In genomic region chr11:6833731-6834130, GRCm38 (mm10) we compare ENCODE assay signal across 26 mouse cellular contexts. TPM values are rescaled to one million over a fixed set of nuclear protein-coding genes. Genes with fewer than 3 reads are reported as not detected.
DNase-seq lines count a peak whose midpoint lies in the region; ATAC-seq and TF ChIP-seq lines count a peak whose summit lies in the region.
"Had no signal": no experiment of that assay in that cellular context is flagged by ENCODE, and none has a peak within 500 bp of the region (broad histone marks: within the 10 kb centered on the region; RNA-seq: fewer than 3 reads in every experiment).

No protein-coding gene starts in this region.

- peak overlapping the region; percentile 22; the same call in 1 of the 2 replicates for H3K27ac ChIP-seq in forebrain, postnatal 0 days (ENCODE audit: low read depth, low read length)
- H3K27ac ChIP-seq in forebrain, embryonic 11.5 days (ENCODE audit: low read depth, low read length) = no peak overlapping the region
- H3K27ac ChIP-seq: embryonic facial prominence, embryonic 12.5 days; forebrain, embryonic 12.5 days had no signal

- no peak overlapping the region for H3K4me3 ChIP-seq in forebrain, postnatal 0 days (ENCODE audit: low read depth, low read length)
- no peak overlapping the region for H3K4me3 ChIP-seq in forebrain, embryonic 11.5 days (ENCODE audit: low read depth, low read length)
- H3K4me3 ChIP-seq: embryonic facial prominence, embryonic 12.5 days; forebrain, embryonic 12.5 days; heart, embryonic 12.5 days had no signal

- no peaks in the 10 kb centered on the region for H3K36me3 ChIP-seq in forebrain, postnatal 0 days (ENCODE audit: insufficient read depth)
- no peaks in the 10 kb centered on the region for H3K36me3 ChIP-seq in forebrain, embryonic 11.5 days (ENCODE audit: control insufficient read depth, insufficient read depth, low read length)
- H3K36me3 ChIP-seq: embryonic facial prominence, embryonic 12.5 days; forebrain, embryonic 12.5 days; heart, embryonic 12.5 days had no signal

- H3K9me3 ChIP-seq in forebrain, postnatal 0 days (ENCODE audit: low read length) = no peaks in the 10 kb centered on the region
- H3K9me3 ChIP-seq in forebrain, embryonic 11.5 days (ENCODE audit: control insufficient read depth, low read length) = no peaks in the 10 kb centered on the region
- H3K9me3 ChIP-seq: embryonic facial prominence, embryonic 12.5 days; forebrain, embryonic 12.5 days; heart, embryonic 12.5 days had no signal

- TF ChIP-seq CTCF in forebrain, postnatal 0 days (IDR thresholded peaks at IDR 0.05; ENCODE audit: low read depth) = no peak

- WGBS in forebrain, postnatal 0 days = 90% methylated on average over 9 of the region's 9 CpGs
- WGBS in forebrain, embryonic 11.5 days = 92% methylated on average over 9 of the region's 9 CpGs

- no peak overlapping the region for H3K4me2 ChIP-seq in forebrain, postnatal 0 days (ENCODE audit: low read depth)
- no peak overlapping the region for H3K4me2 ChIP-seq in forebrain, embryonic 11.5 days (ENCODE audit: low read depth, low read length, severe bottlenecking)
- H3K4me2 ChIP-seq: embryonic facial prominence, embryonic 12.5 days; forebrain, embryonic 12.5 days; heart, embryonic 12.5 days had no signal

- no peak for DNase-seq in forebrain, postnatal 0 days
- no peak for DNase-seq in forebrain, embryonic 11.5 days (ENCODE audit: low spot score)
- DNase-seq in brain, adult 2 months (ENCODE audit: low read depth, low spot score) = peak; percentile 68
- peak; percentile 25 for DNase-seq in cerebellum, adult 9-10 months
- DNase-seq in cerebellum, postnatal 25 days = peak; percentile 37 to 52
- no peak for DNase-seq in urinary bladder, postnatal 10 days (ENCODE audit: low spot score)
- no peak for DNase-seq in lung, postnatal 14 days
- DNase-seq: adrenal gland, adult 2 months; gastrocnemius, postnatal 14 days; kidney, adult 11 months; kidney, adult 9 months had no signal

- H3K9ac ChIP-seq in forebrain, postnatal 0 days = no peak overlapping the region
- no peak overlapping the region for H3K9ac ChIP-seq in forebrain, embryonic 11.5 days (ENCODE audit: low read length)
- H3K9ac ChIP-seq: embryonic facial prominence, embryonic 12.5 days; forebrain, embryonic 12.5 days; heart, embryonic 12.5 days had no signal

- no peaks in the 10 kb centered on the region for H3K4me1 ChIP-seq in forebrain, postnatal 0 days (ENCODE audit: insufficient read depth)
- no peaks in the 10 kb centered on the region for H3K4me1 ChIP-seq in forebrain, embryonic 11.5 days (replicated peaks; ENCODE audit: control insufficient read depth, insufficient read depth, low read length)
- H3K4me1 ChIP-seq: embryonic facial prominence, embryonic 12.5 days; forebrain, embryonic 12.5 days had no signal

- no peaks in the 10 kb centered on the region for H3K27me3 ChIP-seq in forebrain, postnatal 0 days (ENCODE audit: insufficient read depth, low read length)
- no peaks in the 10 kb centered on the region for H3K27me3 ChIP-seq in forebrain, embryonic 11.5 days (ENCODE audit: control insufficient read depth, insufficient read depth, low read length)
- H3K27me3 ChIP-seq: embryonic facial prominence, embryonic 12.5 days; forebrain, embryonic 12.5 days; heart, embryonic 12.5 days had no signal

- ATAC-seq in forebrain, postnatal 0 days = no peak
- ATAC-seq in forebrain, embryonic 11.5 days (replicated peaks; ENCODE audit: low FRiP score) = no peak
- ATAC-seq: forebrain, embryonic 16.5 days; hindbrain, embryonic 16.5 days had no signal

RNA-seq across cellular contexts. Expression of gene Gm11983, which starts 3.7 kb away (rescaled TPM):
- not detected in 2 replicates for total RNA-seq in forebrain, postnatal 0 days (2014; rRNA removed)
- not detected in 2 replicates for polyA plus RNA-seq in forebrain, postnatal 0 days (2015; fragmentation: Nextera tagmentation; extraction: Ambion mirVana)
- polyA plus RNA-seq in forebrain, embryonic 11.5 days (2014; fragmentation: Nextera tagmentation; extraction: Ambion mirVana) = not detected in 2 replicates
- total RNA-seq: adrenal gland, adult 2 months; adrenal gland, postnatal 4 days; ES-E14; gastrocnemius, adult 18-20 months; gastrocnemius, postnatal 14 days; heart, adult 8-10 months; heart, postnatal 25 days had no signal
- polyA plus RNA-seq: adrenal gland, adult 2 months; cortical plate, adult 2 months; embryonic facial prominence, embryonic 12.5 days; forebrain, embryonic 12.5 days; forebrain, embryonic 16.5 days; gonadal fat pad, adult 2 months; heart, embryonic 12.5 days; heart, embryonic 16.5 days; hindbrain, embryonic 11.5 days; hindbrain, embryonic 16.5 days; intestine, embryonic 14.5 days had no signal

Comparison
In these comparisons a context has a peak if more than half of its experiments do, and no peak if none do; other contexts are left out.
1. DNase-seq: peak in brain, adult 2 months (single experiment), cerebellum, adult 9-10 months (single experiment) and cerebellum, postnatal 25 days (2 of 2); none in forebrain, postnatal 0 days (single experiment), forebrain, embryonic 11.5 days (single experiment), urinary bladder, postnatal 10 days (single experiment) and lung, postnatal 14 days (single experiment).